Mouse (Mus musculus): ENCODE results near the gene Dph3. TPM values are rescaled to one million over a fixed set of nuclear protein-coding genes. Genes with fewer than 3 reads are reported as not detected.
"Not testable (repeated sequence)": the region's sequence is repeated elsewhere in the genome, so short reads cannot be mapped to it uniquely, and the experiment has no call there.

Gene Dph3
- 88.1 and 90.9 TPM in 2 replicates for polyA plus RNA-seq (2015; fragmentation: Nextera tagmentation; extraction: Ambion mirVana)

GRCm38 (mm10) chr14:32085486-32086201 is at the start of gene Dph3:
Dph3 (minus strand) TSS chr14:32085729.
- WGBS, result under 1% methylated on average over 43 of the region's 43 CpGs
- peak within 1 kb of the TSS; percentile 87 for H3K27ac ChIP-seq (ENCODE audit: low read length)
- H3K4me3 ChIP-seq (ENCODE audit: low read length), result peak within 1 kb of the TSS; percentile 66
- peak within 1 kb of the TSS; percentile 69 for H3K9ac ChIP-seq (replicated peaks; ENCODE audit: low read length)
- no peaks in the 10 kb centered on the region for H3K9me3 ChIP-seq (ENCODE audit: low read length)
- H3K4me2 ChIP-seq (replicated peaks; ENCODE audit: low read depth, low read length), result peak within 1 kb of the TSS; percentile 66
- peaks cover 16% of the 10 kb centered on the region for H3K4me1 ChIP-seq (ENCODE audit: insufficient read depth, low read length)
- no peaks in the 10 kb centered on the region for H3K27me3 ChIP-seq (ENCODE audit: insufficient read depth, low read length)
- H3K36me3 ChIP-seq (ENCODE audit: insufficient read depth, low read length), result peaks cover 16% of the 10 kb centered on the region
- ATAC-seq (ENCODE audit: low FRiP score, low TSS enrichment), result peak; percentile 97

- H3K27ac ChIP-seq (ENCODE audit: low read length), result no peak overlapping the region
- 76% methylated on average over 2 of the region's 2 CpGs for WGBS
- no peak for ATAC-seq (ENCODE audit: low FRiP score, low TSS enrichment)
Measured at GRCm38 (mm10) chr14:32134293-32134692, 48.8 kb upstream of the Dph3 start.

GRCm38 (mm10) chr14:32131836-32132235 is 46.3 kb upstream of the Dph3 start:
- H3K4me1 ChIP-seq (ENCODE audit: insufficient read depth, low read length), result no peaks in the 10 kb centered on the region
- no peak overlapping the region for H3K9ac ChIP-seq (replicated peaks; ENCODE audit: low read length)
- no peaks in the 10 kb centered on the region for H3K36me3 ChIP-seq (ENCODE audit: insufficient read depth, low read length)
- H3K4me2 ChIP-seq (replicated peaks; ENCODE audit: low read depth, low read length), result no peak overlapping the region
- 76% methylated on average over 4 of the region's 4 CpGs for WGBS
- H3K27ac ChIP-seq (ENCODE audit: low read length), result no peak overlapping the region
- H3K9me3 ChIP-seq (ENCODE audit: low read length), result no peaks in the 10 kb centered on the region
- H3K27me3 ChIP-seq (ENCODE audit: insufficient read depth, low read length), result no peaks in the 10 kb centered on the region
- no peak for ATAC-seq (ENCODE audit: low FRiP score, low TSS enrichment)
- no peak overlapping the region for H3K4me3 ChIP-seq (ENCODE audit: low read length)

More at GRCm38 (mm10) chr14:32134293-32134692, 48.8 kb upstream of the Dph3 start:
- H3K4me2 ChIP-seq (replicated peaks; ENCODE audit: low read depth, low read length), result no peak overlapping the region
- H3K27me3 ChIP-seq (ENCODE audit: insufficient read depth, low read length), result no peaks in the 10 kb centered on the region
- H3K9me3 ChIP-seq (ENCODE audit: low read length), result no peaks in the 10 kb centered on the region
- no peaks in the 10 kb centered on the region for H3K36me3 ChIP-seq (ENCODE audit: insufficient read depth, low read length)
- H3K4me1 ChIP-seq (ENCODE audit: insufficient read depth, low read length), result no peaks in the 10 kb centered on the region
- no peak overlapping the region for H3K9ac ChIP-seq (replicated peaks; ENCODE audit: low read length)
- H3K4me3 ChIP-seq (ENCODE audit: low read length), result no peak overlapping the region

GRCm38 (mm10) chr14:32128409-32128808 is 42.9 kb upstream of the Dph3 start:
- Histone ChIP-seq H3K36me3 (ENCODE audit: insufficient read depth, low read length) (no peaks in the 10 kb centered on the region), H3K4me1 (ENCODE audit: insufficient read depth, low read length) (no peaks in the 10 kb centered on the region), H3K27ac (ENCODE audit: low read length) (no peak overlapping the region), H3K4me2 (replicated peaks; ENCODE audit: low read depth, low read length) (no peak overlapping the region), H3K4me3 (ENCODE audit: low read length) (no peak overlapping the region), H3K9ac (replicated peaks; ENCODE audit: low read length) (no peak overlapping the region), H3K27me3 (ENCODE audit: insufficient read depth, low read length) (no peaks in the 10 kb centered on the region), H3K9me3 (ENCODE audit: low read length) (no peaks in the 10 kb centered on the region)
- no peak for ATAC-seq (ENCODE audit: low FRiP score, low TSS enrichment)
- WGBS, result 79% methylated on average over 5 of the region's 5 CpGs

GRCm38 (mm10) chr14:32125256-32125655 is 39.7 kb upstream of the Dph3 start:
- not testable (repeated sequence) for H3K4me2 ChIP-seq (replicated peaks; ENCODE audit: low read depth, low read length); H3K27ac ChIP-seq (ENCODE audit: low read length); H3K27me3 ChIP-seq (ENCODE audit: insufficient read depth, low read length); ATAC-seq (ENCODE audit: low FRiP score, low TSS enrichment); H3K4me1 ChIP-seq (ENCODE audit: insufficient read depth, low read length); H3K9ac ChIP-seq (replicated peaks; ENCODE audit: low read length); H3K9me3 ChIP-seq (ENCODE audit: low read length); H3K36me3 ChIP-seq (ENCODE audit: insufficient read depth, low read length); H3K4me3 ChIP-seq (ENCODE audit: low read length)
- 91% methylated on average over 5 of the region's 5 CpGs for WGBS

GRCm38 (mm10) chr14:32124261-32124660 is 38.7 kb upstream of the Dph3 start:
- Histone ChIP-seq H3K36me3 (ENCODE audit: insufficient read depth, low read length) (no peaks in the 10 kb centered on the region), H3K4me3 (ENCODE audit: low read length) (no peak overlapping the region), H3K4me1 (ENCODE audit: insufficient read depth, low read length) (no peaks in the 10 kb centered on the region), H3K27me3 (ENCODE audit: insufficient read depth, low read length) (no peaks in the 10 kb centered on the region), H3K27ac (ENCODE audit: low read length) (no peak overlapping the region), H3K9me3 (ENCODE audit: low read length) (no peaks in the 10 kb centered on the region), H3K9ac (replicated peaks; ENCODE audit: low read length) (no peak overlapping the region), H3K4me2 (replicated peaks; ENCODE audit: low read depth, low read length) (no peak overlapping the region)
- no peak for ATAC-seq (ENCODE audit: low FRiP score, low TSS enrichment)
- 63% methylated on average over 3 of the region's 3 CpGs for WGBS

- ATAC-seq (ENCODE audit: low FRiP score, low TSS enrichment), result no peak
- H3K4me2 ChIP-seq (replicated peaks; ENCODE audit: low read depth, low read length), result no peak overlapping the region
- WGBS, result 46% methylated on average over 2 of the region's 2 CpGs
- no peaks in the 10 kb centered on the region for H3K27me3 ChIP-seq (ENCODE audit: insufficient read depth, low read length)
- no peaks in the 10 kb centered on the region for H3K36me3 ChIP-seq (ENCODE audit: insufficient read depth, low read length)
- H3K4me3 ChIP-seq (ENCODE audit: low read length), result no peak overlapping the region
- no peak overlapping the region for H3K9ac ChIP-seq (replicated peaks; ENCODE audit: low read length)
- H3K9me3 ChIP-seq (ENCODE audit: low read length), result no peaks in the 10 kb centered on the region
- H3K27ac ChIP-seq (ENCODE audit: low read length), result 0 out of 2 replicates have a peak overlapping the region, but pooled peaks have one; percentile 1
- no peaks in the 10 kb centered on the region for H3K4me1 ChIP-seq (ENCODE audit: insufficient read depth, low read length)
Measured at GRCm38 (mm10) chr14:32121920-32122315, 36.4 kb upstream of the Dph3 start.

- no peak overlapping the region for H3K9ac ChIP-seq (replicated peaks; ENCODE audit: low read length)
- no peaks in the 10 kb centered on the region for H3K36me3 ChIP-seq (ENCODE audit: insufficient read depth, low read length)
- 0 out of 2 replicates have a peak, but pooled peaks have one; percentile 51 for ATAC-seq (ENCODE audit: low FRiP score, low TSS enrichment)
- WGBS, result 24% methylated on average over 11 of the region's 11 CpGs
- no peaks in the 10 kb centered on the region for H3K27me3 ChIP-seq (ENCODE audit: insufficient read depth, low read length)
- no peak overlapping the region for H3K4me2 ChIP-seq (replicated peaks; ENCODE audit: low read depth, low read length)
- H3K27ac ChIP-seq (ENCODE audit: low read length), result peak overlapping the region; percentile 1; the same call in 1 of the 2 replicates
- no peak overlapping the region for H3K4me3 ChIP-seq (ENCODE audit: low read length)
- no peaks in the 10 kb centered on the region for H3K9me3 ChIP-seq (ENCODE audit: low read length)
- no peaks in the 10 kb centered on the region for H3K4me1 ChIP-seq (ENCODE audit: insufficient read depth, low read length)
Measured at GRCm38 (mm10) chr14:32120940-32121919, 35.7 kb upstream of the Dph3 start.

GRCm38 (mm10) chr14:32112124-32112523 is 26.6 kb upstream of the Dph3 start:
- H3K36me3 ChIP-seq (ENCODE audit: insufficient read depth, low read length); H3K4me3 ChIP-seq (ENCODE audit: low read length); H3K27ac ChIP-seq (ENCODE audit: low read length); H3K27me3 ChIP-seq (ENCODE audit: insufficient read depth, low read length); H3K4me1 ChIP-seq (ENCODE audit: insufficient read depth, low read length); H3K9ac ChIP-seq (replicated peaks; ENCODE audit: low read length); ATAC-seq (ENCODE audit: low FRiP score, low TSS enrichment); H3K4me2 ChIP-seq (replicated peaks; ENCODE audit: low read depth, low read length); H3K9me3 ChIP-seq (ENCODE audit: low read length): not testable (repeated sequence)
- 92% methylated on average over 10 of the region's 10 CpGs for WGBS

Data from kidney, embryonic 16.5 days (tissue).